In genomic region chr6:72454072-72454746, GRCm38 (mm10) we compare ENCODE assay signal across 7 mouse cellular contexts. TPM values are rescaled to one million over a fixed set of nuclear protein-coding genes. Genes with fewer than 3 reads are reported as not detected.
DNase-seq lines count a peak whose midpoint lies in the region; ATAC-seq and TF ChIP-seq lines count a peak whose summit lies in the region.

No protein-coding gene starts in this region.

- no peak for TF ChIP-seq POLR2A in lung, adult 2 months (IDR thresholded peaks at IDR 0.05; ENCODE audit: borderline replicate concordance, extremely low read depth, low read depth, low read length)
- no peak for TF ChIP-seq POLR2A in small intestine, adult 2 months (IDR thresholded peaks at IDR 0.05; ENCODE audit: low read depth, low read length)

- 41% methylated on average over 7 of the region's 7 CpGs for WGBS in lung, embryonic 14.5 days
- 62% methylated on average over 7 of the region's 7 CpGs for WGBS in lung, adult 2 months
- WGBS in limb, embryonic 15.5 days = 45% methylated on average over 7 of the region's 7 CpGs
- WGBS in small intestine, adult 2 months = 80% methylated on average over 7 of the region's 7 CpGs
- WGBS in forebrain, embryonic 13.5 days = 83% methylated on average over 7 of the region's 7 CpGs

- peak; percentile 65 for DNase-seq in lung, embryonic 14.5 days
- DNase-seq in lung, adult 2 months = no peak
- peak; percentile 83 for DNase-seq in gonadal fat pad, adult 2 months (ENCODE audit: low read depth)
- DNase-seq in cerebellum, adult 9-11 months = no peak

- no peak for TF ChIP-seq CTCF in lung, embryonic 14.5 days (IDR thresholded peaks at IDR 0.05; ENCODE audit: low read depth)
- no peak for TF ChIP-seq CTCF in lung, adult 2 months (IDR thresholded peaks at IDR 0.05; ENCODE audit: insufficient read depth, low read length)
- no peak for TF ChIP-seq CTCF in small intestine, adult 2 months (IDR thresholded peaks at IDR 0.05; ENCODE audit: extremely low read depth, insufficient read length, insufficient replicate concordance, low read depth, low read length)

- peaks cover 9% of the 10 kb centered on the region for H3K4me1 ChIP-seq in lung, embryonic 14.5 days (ENCODE audit: insufficient read depth)
- peaks cover 8% of the 10 kb centered on the region for H3K4me1 ChIP-seq in lung, adult 2 months (ENCODE audit: control insufficient read depth, insufficient read depth, low read length)
- H3K4me1 ChIP-seq in limb, embryonic 15.5 days = peaks cover 13% of the 10 kb centered on the region
- peaks cover 7% of the 10 kb centered on the region; the same call in 1 of the 2 replicates for H3K4me1 ChIP-seq in small intestine, adult 2 months (ENCODE audit: control insufficient read depth, insufficient read depth, insufficient read length, low read length)
- H3K4me1 ChIP-seq in forebrain, embryonic 13.5 days = no peaks in the 10 kb centered on the region

- no peak overlapping the region for H3K4me2 ChIP-seq in lung, embryonic 14.5 days
- no peak overlapping the region for H3K4me2 ChIP-seq in limb, embryonic 15.5 days
- no peak overlapping the region for H3K4me2 ChIP-seq in forebrain, embryonic 13.5 days

- no peak overlapping the region for H3K4me3 ChIP-seq in lung, embryonic 14.5 days (ENCODE audit: low read depth, low read length)
- no peak overlapping the region for H3K4me3 ChIP-seq in lung, adult 2 months (replicated peaks; ENCODE audit: extremely low read depth, low read depth, low read length)
- no peak overlapping the region for H3K4me3 ChIP-seq in limb, embryonic 15.5 days
- no peak overlapping the region for H3K4me3 ChIP-seq in small intestine, adult 2 months (ENCODE audit: low read depth, low read length)
- no peak overlapping the region for H3K4me3 ChIP-seq in forebrain, embryonic 13.5 days

- H3K9ac ChIP-seq in lung, embryonic 14.5 days = no peak overlapping the region
- H3K9ac ChIP-seq in limb, embryonic 15.5 days = no peak overlapping the region
- H3K9ac ChIP-seq in forebrain, embryonic 13.5 days = no peak overlapping the region

- ATAC-seq in lung, embryonic 14.5 days (ENCODE audit: insufficient read depth) = peak; percentile 75
- no peak for ATAC-seq in limb, embryonic 15.5 days (ENCODE audit: insufficient number of reproducible peaks, low FRiP score, low TSS enrichment, low read depth)
- no peak for ATAC-seq in forebrain, embryonic 13.5 days

- no peaks in the 10 kb centered on the region for H3K9me3 ChIP-seq in lung, embryonic 14.5 days (ENCODE audit: low read depth, low read length)
- no peaks in the 10 kb centered on the region for H3K9me3 ChIP-seq in limb, embryonic 15.5 days
- no peaks in the 10 kb centered on the region for H3K9me3 ChIP-seq in forebrain, embryonic 13.5 days (replicated peaks)

- peak overlapping the region; percentile 47; the same call in 1 of the 2 replicates for H3K27ac ChIP-seq in lung, embryonic 14.5 days (ENCODE audit: low read depth)
- peak overlapping the region; percentile 33; the same call in 1 of the 2 replicates for H3K27ac ChIP-seq in limb, embryonic 15.5 days
- H3K27ac ChIP-seq in small intestine, adult 2 months (ENCODE audit: insufficient read depth, low read depth, low read length) = peak overlapping the region; percentile 15; the same call in 1 of the 2 replicates
- H3K27ac ChIP-seq in forebrain, embryonic 13.5 days = no peak overlapping the region

- no peaks in the 10 kb centered on the region for H3K36me3 ChIP-seq in lung, embryonic 14.5 days (ENCODE audit: insufficient read depth)
- H3K36me3 ChIP-seq in limb, embryonic 15.5 days = no peaks in the 10 kb centered on the region
- H3K36me3 ChIP-seq in small intestine, adult 2 months (ENCODE audit: control insufficient read depth, insufficient read depth, low read length) = no peaks in the 10 kb centered on the region
- no peaks in the 10 kb centered on the region for H3K36me3 ChIP-seq in forebrain, embryonic 13.5 days (ENCODE audit: poor library complexity, severe bottlenecking)

- no peaks in the 10 kb centered on the region for H3K27me3 ChIP-seq in lung, embryonic 14.5 days (ENCODE audit: insufficient read depth, low read length)
- H3K27me3 ChIP-seq in limb, embryonic 15.5 days = no peaks in the 10 kb centered on the region
- no peaks in the 10 kb centered on the region for H3K27me3 ChIP-seq in small intestine, adult 2 months (ENCODE audit: control insufficient read depth, insufficient read depth, low read length)
- no peaks in the 10 kb centered on the region for H3K27me3 ChIP-seq in forebrain, embryonic 13.5 days

RNA-seq across cellular contexts. Expression of gene Mat2a, which starts 14.9 kb away (rescaled TPM):
- polyA plus RNA-seq in lung, embryonic 14.5 days (2014; fragmentation: Nextera tagmentation; extraction: Ambion mirVana) = 400 and 402 TPM in 2 replicates
- polyA plus RNA-seq in lung, adult 2 months (2012; rRNA removed) = 90.3 and 94.6 TPM in 2 replicates
- polyA plus RNA-seq in gonadal fat pad, adult 2 months (2012; rRNA removed) = 177 and 192 TPM in 2 replicates
- polyA plus RNA-seq in limb, embryonic 15.5 days (2015; fragmentation: Nextera tagmentation; extraction: Ambion mirVana) = 334 and 355 TPM in 2 replicates
- 19.5 and 20.1 TPM in 2 replicates for polyA plus RNA-seq in small intestine, adult 2 months (2012; rRNA removed)
- polyA plus RNA-seq in forebrain, embryonic 13.5 days (2015; fragmentation: Nextera tagmentation; extraction: Ambion mirVana) = 402 and 460 TPM in 2 replicates

RNA-seq across cellular contexts. Expression of gene Ggcx, which starts 40.1 kb away (rescaled TPM):
- 22.3 and 23.4 TPM in 2 replicates for polyA plus RNA-seq in lung, embryonic 14.5 days (2014; fragmentation: Nextera tagmentation; extraction: Ambion mirVana)
- 43.4 and 46.2 TPM in 2 replicates for polyA plus RNA-seq in lung, adult 2 months (2012; rRNA removed)
- 26.9 and 27.5 TPM in 2 replicates for polyA plus RNA-seq in gonadal fat pad, adult 2 months (2012; rRNA removed)
- 48.0 and 52.6 TPM in 2 replicates for polyA plus RNA-seq in limb, embryonic 15.5 days (2015; fragmentation: Nextera tagmentation; extraction: Ambion mirVana)
- polyA plus RNA-seq in small intestine, adult 2 months (2012; rRNA removed) = 5.6 and 6.1 TPM in 2 replicates
- 12.7 and 13.8 TPM in 2 replicates for polyA plus RNA-seq in forebrain, embryonic 13.5 days (2015; fragmentation: Nextera tagmentation; extraction: Ambion mirVana)

Comparison
In these comparisons a context has a peak if more than half of its experiments do, and no peak if none do; other contexts are left out.
1. DNase-seq: peak in lung, embryonic 14.5 days (single experiment) and gonadal fat pad, adult 2 months (single experiment); none in lung, adult 2 months (single experiment) and cerebellum, adult 9-11 months (single experiment).